Mouse (Mus musculus) heart, adult 2 months (tissue): Measurements from ENCODE around the gene Fbxo42.

Source experiments
- CTCF ChIP-seq: fragments of 200-600 bp; IDR thresholded peaks from 2 replicates; pipeline ENCODE4 v1.8.1; 2022; ENCODE audit warnings: antibody characterized with exemption, mild to moderate bottlenecking, moderate library complexity
- EP300 ChIP-seq: fragments of 200-500 bp; IDR thresholded peaks from 2 replicates; pipeline ENCODE4 v1.6.1; 2011; ENCODE audit warnings: low read depth, low read length, control low read depth; ENCODE audit not compliant: insufficient read depth

GRCm38 (mm10) chr4:141236856-141237255 is 89.1 kb downstream of the Fbxo42 start:
- TF ChIP-seq CTCF (no peak), EP300 (no peak)
